Mouse (Mus musculus) MEL-GATA-1-ER (cell line): ENCODE data around the gene Sh3yl1.

Experiments
- DNase-seq: peaks from one replicate; pipeline ENCODE4 v3.0.0-alpha.2; 2012; ENCODE audit warnings: low read depth; ENCODE audit errors: extremely low read depth

Gene Sh3yl1

GRCm38 (mm10) chr12:30943057-30943986 is 31.9 kb downstream of the Sh3yl1 start:
- no peak for DNase-seq

GRCm38 (mm10) chr12:30944197-30944596 is 32.7 kb downstream of the Sh3yl1 start:
- no peak for DNase-seq

- no peak for DNase-seq
These were observed 59.2 kb downstream of the Sh3yl1 start for GRCm38 (mm10) chr12:30970700-30971099.

GRCm38 (mm10) chr12:31003795-31004194 is 92.3 kb downstream of the Sh3yl1 start:
- no peak for DNase-seq

GRCm38 (mm10) chr12:31005010-31005409 is 93.5 kb downstream of the Sh3yl1 start:
- DNase-seq = peak; percentile 36

- DNase-seq = peak; percentile 41
These were observed 96.7 kb downstream of the Sh3yl1 start for GRCm38 (mm10) chr12:31008171-31008570.
